Comparison of ENCODE assay signal across 19 mouse cellular contexts in genomic region chr3:148489201-148489600, GRCm38 (mm10).
"Had no signal": no experiment of that assay in that cellular context is flagged by ENCODE, and none has a peak within 500 bp of the region (broad histone marks: within the 10 kb centered on the region; RNA-seq: fewer than 3 reads in every experiment).

No protein-coding gene starts in this region.

- H3K4me3 ChIP-seq: liver, embryonic 15.5 days; midbrain, embryonic 10.5 days; midbrain, embryonic 12.5 days; myocyte; neural tube, embryonic 13.5 days; neural tube, embryonic 15.5 days; stomach, embryonic 15.5 days had no signal

- H3K4me1 ChIP-seq: liver, embryonic 15.5 days; midbrain, embryonic 10.5 days; neural tube, embryonic 13.5 days; neural tube, embryonic 15.5 days; stomach, embryonic 15.5 days had no signal

- H3K36me3 ChIP-seq: liver, embryonic 15.5 days; midbrain, embryonic 10.5 days; midbrain, embryonic 12.5 days; neural tube, embryonic 13.5 days; neural tube, embryonic 15.5 days; stomach, embryonic 15.5 days had no signal

- H3K27ac ChIP-seq: liver, embryonic 15.5 days; macrophage; midbrain, embryonic 10.5 days; midbrain, embryonic 12.5 days; neural tube, embryonic 13.5 days; neural tube, embryonic 15.5 days; stomach, embryonic 15.5 days; stomach, postnatal 0 days had no signal

- H3K4me2 ChIP-seq: liver, embryonic 15.5 days; midbrain, embryonic 12.5 days; neural tube, embryonic 13.5 days; neural tube, embryonic 15.5 days; stomach, embryonic 15.5 days had no signal

- ATAC-seq: liver, postnatal 0 days; midbrain, embryonic 16.5 days had no signal

- H3K9me3 ChIP-seq: liver, embryonic 15.5 days; midbrain, embryonic 10.5 days; midbrain, embryonic 12.5 days; neural tube, embryonic 13.5 days; neural tube, embryonic 15.5 days; stomach, embryonic 15.5 days had no signal

- H3K9ac ChIP-seq: liver, embryonic 15.5 days; liver, postnatal 0 days; midbrain, embryonic 12.5 days; neural tube, embryonic 13.5 days; neural tube, embryonic 15.5 days; stomach, embryonic 15.5 days had no signal

- H3K27me3 ChIP-seq: liver, embryonic 15.5 days; midbrain, embryonic 12.5 days; neural tube, embryonic 13.5 days; neural tube, embryonic 15.5 days; stomach, embryonic 15.5 days had no signal

- DNase-seq: liver, postnatal 0 days; lung, adult 2 months; lung, postnatal 14 days; lung, postnatal 36 days; midbrain, embryonic 14.5 days; right cerebral cortex, postnatal 14 days; thymus, adult 18-20 months; thymus, postnatal 14 days; thymus, postnatal 36 days had no signal
